Mouse (Mus musculus) testis, adult 2 months (tissue): Measurements from ENCODE around the gene 1810009A15Rik.

Source experiments
- CTCF ChIP-seq: fragments of 200-500 bp; IDR thresholded peaks from 2 replicates; pipeline ENCODE4 v1.5.1; 2012; ENCODE audit warnings: low read depth, mild to moderate bottlenecking, inconsistent platforms, low read length, moderate library complexity; ENCODE audit not compliant: control insufficient read depth, insufficient read depth, insufficient replicate concordance
- POLR2A ChIP-seq: fragments of 200-500 bp; IDR thresholded peaks from 2 replicates; pipeline ENCODE4 v1.6.1; 2012; ENCODE audit warnings: low read depth, mild to moderate bottlenecking, inconsistent platforms, low read length, moderate library complexity; ENCODE audit not compliant: control insufficient read depth

DNA sequence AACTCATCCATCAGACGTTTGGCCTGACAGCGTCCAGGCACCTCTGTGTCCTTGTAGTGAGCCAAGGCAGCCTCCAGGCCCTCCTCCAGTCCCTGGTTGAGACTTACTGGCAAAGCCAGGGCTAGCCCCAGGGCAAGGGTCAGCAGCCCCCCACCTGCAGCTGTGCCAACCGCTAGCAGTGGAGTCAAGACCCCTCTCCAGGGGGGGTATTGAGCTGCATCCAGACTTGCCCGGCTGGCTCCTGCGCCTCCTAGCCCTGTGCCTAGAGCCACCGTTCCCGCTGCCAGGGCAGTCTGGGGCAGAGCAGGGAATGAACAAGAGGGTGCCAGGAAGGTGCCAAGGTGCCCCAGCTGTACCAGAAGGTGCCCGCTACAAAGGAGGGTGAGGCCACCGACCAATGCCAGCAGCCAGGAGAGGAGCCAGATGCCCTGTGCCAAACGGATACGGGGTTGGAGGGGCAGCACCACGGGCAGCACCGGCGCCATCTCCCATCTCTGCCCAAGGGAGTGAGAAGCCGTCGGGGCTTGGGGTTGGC, 40.1 kb downstream of the 1810009A15Rik start:
- TF ChIP-seq CTCF (no peak), POLR2A (no peak)
